Mouse (Mus musculus): ENCODE results near the gene Gapdhs. TPM values are rescaled to one million over a fixed set of nuclear protein-coding genes. Genes with fewer than 3 reads are reported as not detected.
"Not testable (repeated sequence)": the region's sequence is repeated elsewhere in the genome, so short reads cannot be mapped to it uniquely, and the experiment has no call there.

Gapdhs gene
- 0.27 and 0.88 TPM in 2 replicates for polyA plus RNA-seq (2014; fragmentation: Nextera tagmentation; extraction: Ambion mirVana)

DNA sequence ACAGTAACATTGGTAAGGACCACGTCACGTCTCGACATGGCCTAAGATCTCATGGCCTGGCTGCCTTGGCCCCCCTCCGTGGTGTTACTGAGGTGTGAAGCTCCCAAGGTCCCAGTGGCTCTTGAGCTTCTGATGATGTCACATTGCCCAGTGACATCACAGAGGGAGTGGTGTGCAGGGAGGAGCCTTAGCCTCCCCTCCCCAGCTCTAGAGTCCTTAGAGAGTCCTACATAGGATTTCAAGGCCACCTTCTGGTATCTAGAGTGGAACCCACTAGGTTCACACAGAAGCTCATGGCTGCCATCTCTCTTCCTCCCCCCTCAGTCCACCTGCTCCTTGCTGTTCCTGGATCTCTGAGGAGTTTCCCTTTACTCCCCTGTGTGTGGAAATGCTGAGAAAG lies at the start of gene Gapdhs:
Gapdhs (minus strand) TSS at position 65 of the 400 bp plus-strand sequence.
- H3K36me3 ChIP-seq (ENCODE audit: control insufficient read depth, insufficient read depth, low read length); H3K9ac ChIP-seq (ENCODE audit: low read length); DNase-seq (ENCODE audit: low spot score); ATAC-seq (ENCODE audit: insufficient read depth, low FRiP score, low TSS enrichment); H3K27ac ChIP-seq (ENCODE audit: low read depth, low read length); H3K9me3 ChIP-seq (ENCODE audit: control insufficient read depth, low read length); H3K27me3 ChIP-seq (ENCODE audit: control insufficient read depth, insufficient read depth, low read length); H3K4me2 ChIP-seq (ENCODE audit: low read depth); H3K4me3 ChIP-seq (ENCODE audit: low read depth, low read length); H3K4me1 ChIP-seq (ENCODE audit: control insufficient read depth, insufficient read depth, low read length): not testable (repeated sequence)
- WGBS: 71% methylated on average over 1 of the region's 4 CpGs

DNA sequence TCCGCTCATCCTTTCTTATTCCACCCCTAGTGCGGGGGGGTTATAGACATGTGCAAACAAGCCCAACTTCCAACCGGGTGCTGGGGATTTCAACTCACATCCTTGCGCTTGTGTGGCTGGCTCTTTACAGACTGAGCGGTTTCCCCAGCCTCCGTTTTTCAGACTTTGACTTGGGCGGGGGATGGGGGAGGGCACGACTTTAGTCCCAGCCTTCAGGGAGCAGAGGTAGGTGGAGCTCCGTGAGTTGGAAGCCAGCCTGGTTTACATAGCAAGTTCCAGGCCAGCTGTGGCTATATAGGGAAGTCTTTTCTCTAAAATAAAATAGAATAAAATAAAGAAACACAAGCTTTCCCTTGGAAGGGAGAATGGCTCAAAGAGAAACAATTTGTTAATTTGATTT lies 48.4 kb upstream of the Gapdhs start:
- Histone ChIP-seq H3K27me3 (ENCODE audit: control insufficient read depth, insufficient read depth, low read length) (no peaks in the 10 kb centered on the region), H3K9me3 (ENCODE audit: control insufficient read depth, low read length) (no peaks in the 10 kb centered on the region), H3K4me2 (ENCODE audit: low read depth) (no peak overlapping the region), H3K36me3 (ENCODE audit: control insufficient read depth, insufficient read depth, low read length) (no peaks in the 10 kb centered on the region), H3K4me1 (ENCODE audit: control insufficient read depth, insufficient read depth, low read length) (no peaks in the 10 kb centered on the region), H3K4me3 (ENCODE audit: low read depth, low read length) (no peak overlapping the region), H3K9ac (ENCODE audit: low read length) (no peak overlapping the region), H3K27ac (ENCODE audit: low read depth, low read length) (no peak overlapping the region)
- no peak for DNase-seq (ENCODE audit: low spot score)
- no peak for ATAC-seq (ENCODE audit: insufficient read depth, low FRiP score, low TSS enrichment)
- WGBS: 25% methylated on average over 9 of the region's 9 CpGs

DNA sequence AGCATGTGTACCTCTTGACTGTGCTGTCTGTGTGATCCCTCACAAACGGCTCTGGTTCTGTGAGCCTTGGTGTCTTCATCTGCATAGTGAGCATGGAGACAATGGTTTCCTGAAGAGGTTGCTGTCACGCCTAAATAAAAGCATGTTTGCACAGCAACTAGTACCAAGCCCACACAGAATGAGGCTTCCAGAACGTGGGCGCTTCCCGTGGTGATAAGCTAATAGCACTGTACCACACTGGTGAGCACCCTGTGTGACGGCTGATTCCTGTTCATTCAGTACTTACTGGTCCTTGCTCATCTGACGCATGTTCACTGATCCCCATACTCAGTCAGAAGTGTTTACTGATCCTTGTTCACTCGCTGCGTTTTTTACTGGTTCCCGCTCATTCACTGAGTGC lies 46.7 kb upstream of the Gapdhs start:
- no peak overlapping the region for H3K4me3 ChIP-seq (ENCODE audit: low read depth, low read length)
- H3K9ac ChIP-seq (ENCODE audit: low read length): no peak overlapping the region
- ATAC-seq (ENCODE audit: insufficient read depth, low FRiP score, low TSS enrichment) (no peak), DNase-seq (ENCODE audit: low spot score) (no peak)
- no peak overlapping the region for H3K4me2 ChIP-seq (ENCODE audit: low read depth)
- no peaks in the 10 kb centered on the region for H3K27me3 ChIP-seq (ENCODE audit: control insufficient read depth, insufficient read depth, low read length)
- H3K4me1 ChIP-seq (ENCODE audit: control insufficient read depth, insufficient read depth, low read length): no peaks in the 10 kb centered on the region
- H3K27ac ChIP-seq (ENCODE audit: low read depth, low read length): no peak overlapping the region
- WGBS: 87% methylated on average over 10 of the region's 10 CpGs
- no peaks in the 10 kb centered on the region for H3K36me3 ChIP-seq (ENCODE audit: control insufficient read depth, insufficient read depth, low read length)
- no peaks in the 10 kb centered on the region for H3K9me3 ChIP-seq (ENCODE audit: control insufficient read depth, low read length)

DNA sequence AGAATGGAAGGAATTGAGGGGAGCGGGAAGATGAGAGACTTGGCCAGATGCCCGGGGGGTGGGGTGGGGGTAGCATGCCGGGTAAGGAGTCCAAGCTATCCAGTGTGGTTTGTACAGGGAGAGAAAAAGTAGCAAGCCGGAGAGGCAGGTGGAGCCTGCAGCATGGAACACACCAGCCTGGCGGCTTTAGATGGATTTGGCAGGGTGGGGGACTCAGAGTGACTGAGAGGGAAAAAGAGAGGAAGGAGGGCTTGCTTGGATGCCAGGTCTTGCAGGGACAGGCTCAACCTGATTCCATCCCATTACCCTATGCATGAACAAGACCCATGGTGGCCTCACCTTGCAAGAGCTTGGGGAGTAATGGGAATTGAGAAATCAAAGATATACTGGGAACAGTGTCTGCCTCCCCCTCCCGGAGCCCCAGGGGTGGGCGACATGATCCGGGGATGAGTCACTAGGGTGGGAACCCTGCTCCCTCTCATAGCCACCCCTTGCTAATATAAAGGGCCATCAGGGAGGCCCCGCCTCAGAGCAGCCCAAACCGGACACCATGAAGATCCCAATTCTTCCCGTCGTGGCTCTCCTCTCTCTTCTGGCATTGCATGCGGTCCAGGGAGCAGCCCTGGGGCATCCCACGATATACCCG lies 44.0 kb upstream of the Gapdhs start, which contains the start of gene Krtdap:
Krtdap (plus strand) TSS at position 520 of the 646 bp plus-strand sequence.
- Histone ChIP-seq H3K27me3 (ENCODE audit: control insufficient read depth, insufficient read depth, low read length) (no peaks in the 10 kb centered on the region), H3K4me3 (ENCODE audit: low read depth, low read length) (no peak within 1 kb of the TSS), H3K4me2 (ENCODE audit: low read depth) (no peak within 1 kb of the TSS), H3K36me3 (ENCODE audit: control insufficient read depth, insufficient read depth, low read length) (no peaks in the 10 kb centered on the region), H3K9ac (ENCODE audit: low read length) (no peak within 1 kb of the TSS), H3K27ac (ENCODE audit: low read depth, low read length) (no peak within 1 kb of the TSS), H3K9me3 (ENCODE audit: control insufficient read depth, low read length) (no peaks in the 10 kb centered on the region), H3K4me1 (ENCODE audit: control insufficient read depth, insufficient read depth, low read length) (no peaks in the 10 kb centered on the region)
- DNase-seq (ENCODE audit: low spot score) (no peak), ATAC-seq (ENCODE audit: insufficient read depth, low FRiP score, low TSS enrichment) (no peak)
- 53% methylated on average over 15 of the region's 15 CpGs for WGBS

DNA sequence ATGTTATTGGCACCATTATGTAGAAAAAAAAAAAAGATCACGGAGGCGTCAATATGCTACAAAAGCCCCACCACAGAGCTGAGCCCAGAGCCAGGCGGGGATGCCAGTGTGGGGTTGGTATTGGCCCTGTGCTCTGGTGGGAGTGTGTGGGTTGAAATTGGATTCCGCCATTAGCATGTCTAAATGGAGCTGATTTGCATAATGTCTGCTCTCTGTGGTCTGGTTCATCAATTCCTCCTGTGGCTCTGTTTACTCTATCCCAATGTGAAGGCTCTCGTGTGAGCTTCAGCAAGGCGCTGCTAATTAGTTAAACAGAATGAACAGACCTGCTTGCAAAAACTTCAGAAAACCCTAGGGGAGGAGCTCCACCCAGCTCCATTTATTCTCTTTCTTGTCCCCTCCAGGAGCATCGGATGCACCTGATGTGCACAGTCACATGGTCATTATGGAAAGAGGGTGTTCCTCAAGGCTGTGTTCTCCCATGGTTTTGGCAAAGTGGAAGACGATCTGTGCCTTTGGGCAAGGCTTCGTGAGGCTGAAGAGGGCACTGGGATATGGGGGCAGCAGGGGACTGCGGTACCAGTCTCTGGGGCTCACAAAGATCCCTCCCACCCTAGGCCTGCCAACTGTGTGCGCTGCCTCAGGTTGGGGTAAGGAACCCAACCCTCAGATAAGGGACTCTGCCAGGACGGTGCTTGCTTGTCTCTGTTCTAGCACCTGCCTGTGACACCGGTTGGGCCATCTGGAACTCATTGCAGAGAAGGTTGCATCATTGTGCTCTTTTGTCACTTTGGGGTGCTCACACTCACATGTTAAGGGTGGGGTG lies 42.5 kb upstream of the Gapdhs start:
- H3K27ac ChIP-seq (ENCODE audit: low read depth, low read length): no peak overlapping the region
- H3K4me2 ChIP-seq (ENCODE audit: low read depth): no peak overlapping the region
- no peaks in the 10 kb centered on the region for H3K27me3 ChIP-seq (ENCODE audit: control insufficient read depth, insufficient read depth, low read length)
- ATAC-seq (ENCODE audit: insufficient read depth, low FRiP score, low TSS enrichment) (no peak), DNase-seq (ENCODE audit: low spot score) (no peak)
- H3K9ac ChIP-seq (ENCODE audit: low read length): no peak overlapping the region
- H3K36me3 ChIP-seq (ENCODE audit: control insufficient read depth, insufficient read depth, low read length): no peaks in the 10 kb centered on the region
- H3K9me3 ChIP-seq (ENCODE audit: control insufficient read depth, low read length): no peaks in the 10 kb centered on the region
- H3K4me3 ChIP-seq (ENCODE audit: low read depth, low read length): no peak overlapping the region
- no peaks in the 10 kb centered on the region for H3K4me1 ChIP-seq (ENCODE audit: control insufficient read depth, insufficient read depth, low read length)
- WGBS: 65% methylated on average over 13 of the region's 13 CpGs

DNA sequence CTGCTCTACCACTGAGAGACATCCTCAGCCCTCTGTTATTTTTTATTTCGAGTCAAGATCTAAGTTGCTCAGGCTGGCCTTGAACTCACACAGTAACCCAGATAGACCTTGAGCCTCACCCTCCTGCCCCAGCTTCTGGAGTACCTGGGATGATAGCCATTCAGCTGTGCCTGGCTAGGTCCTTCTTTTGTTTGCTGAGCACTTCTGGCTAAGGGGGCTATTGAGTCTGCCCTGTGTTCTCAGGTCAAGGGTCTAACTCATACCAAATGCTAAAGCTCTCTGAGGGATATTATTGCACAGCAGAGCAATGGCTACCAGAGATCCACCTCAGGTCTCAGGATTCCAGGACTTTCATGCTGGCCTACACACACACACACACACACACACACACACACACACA lies 41.7 kb upstream of the Gapdhs start:
- Histone ChIP-seq H3K9ac (ENCODE audit: low read length) (no peak overlapping the region), H3K27me3 (ENCODE audit: control insufficient read depth, insufficient read depth, low read length) (no peaks in the 10 kb centered on the region), H3K36me3 (ENCODE audit: control insufficient read depth, insufficient read depth, low read length) (no peaks in the 10 kb centered on the region), H3K4me1 (ENCODE audit: control insufficient read depth, insufficient read depth, low read length) (no peaks in the 10 kb centered on the region), H3K4me2 (ENCODE audit: low read depth) (no peak overlapping the region), H3K9me3 (ENCODE audit: control insufficient read depth, low read length) (no peaks in the 10 kb centered on the region), H3K4me3 (ENCODE audit: low read depth, low read length) (no peak overlapping the region), H3K27ac (ENCODE audit: low read depth, low read length) (no peak overlapping the region)
- DNase-seq (ENCODE audit: low spot score): no peak
- ATAC-seq (ENCODE audit: insufficient read depth, low FRiP score, low TSS enrichment): no peak
- WGBS: 56% methylated on average over 1 of the region's 1 CpGs

DNA sequence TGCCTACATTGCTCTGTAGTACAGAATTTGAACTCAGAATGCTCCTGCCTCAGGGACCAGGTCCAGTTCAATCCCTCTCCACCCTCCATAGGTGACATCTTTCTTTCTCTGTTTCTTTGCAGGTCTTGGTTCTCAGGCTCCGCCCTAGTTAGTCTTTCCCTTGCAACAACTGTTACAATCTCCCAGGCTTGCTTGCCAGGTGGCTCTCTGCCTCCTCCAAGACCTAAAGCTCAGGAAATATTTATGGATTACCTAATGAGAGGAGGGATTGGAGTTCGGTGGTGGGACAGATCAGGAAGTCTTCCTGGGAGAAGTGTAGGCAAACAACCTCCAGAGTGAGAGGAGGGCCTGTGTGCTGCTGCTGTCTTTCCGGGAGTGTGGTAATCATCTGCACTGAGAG lies 39.2 kb upstream of the Gapdhs start:
- H3K4me1 ChIP-seq (ENCODE audit: control insufficient read depth, insufficient read depth, low read length): no peaks in the 10 kb centered on the region
- ATAC-seq (ENCODE audit: insufficient read depth, low FRiP score, low TSS enrichment) (no peak), DNase-seq (ENCODE audit: low spot score) (no peak)
- no peaks in the 10 kb centered on the region for H3K36me3 ChIP-seq (ENCODE audit: control insufficient read depth, insufficient read depth, low read length)
- no peak overlapping the region for H3K4me2 ChIP-seq (ENCODE audit: low read depth)
- no peak overlapping the region for H3K27ac ChIP-seq (ENCODE audit: low read depth, low read length)
- H3K27me3 ChIP-seq (ENCODE audit: control insufficient read depth, insufficient read depth, low read length): no peaks in the 10 kb centered on the region
- WGBS: 77% methylated on average over 3 of the region's 3 CpGs
- no peaks in the 10 kb centered on the region for H3K9me3 ChIP-seq (ENCODE audit: control insufficient read depth, low read length)
- H3K9ac ChIP-seq (ENCODE audit: low read length): no peak overlapping the region
- H3K4me3 ChIP-seq (ENCODE audit: low read depth, low read length): no peak overlapping the region

DNA sequence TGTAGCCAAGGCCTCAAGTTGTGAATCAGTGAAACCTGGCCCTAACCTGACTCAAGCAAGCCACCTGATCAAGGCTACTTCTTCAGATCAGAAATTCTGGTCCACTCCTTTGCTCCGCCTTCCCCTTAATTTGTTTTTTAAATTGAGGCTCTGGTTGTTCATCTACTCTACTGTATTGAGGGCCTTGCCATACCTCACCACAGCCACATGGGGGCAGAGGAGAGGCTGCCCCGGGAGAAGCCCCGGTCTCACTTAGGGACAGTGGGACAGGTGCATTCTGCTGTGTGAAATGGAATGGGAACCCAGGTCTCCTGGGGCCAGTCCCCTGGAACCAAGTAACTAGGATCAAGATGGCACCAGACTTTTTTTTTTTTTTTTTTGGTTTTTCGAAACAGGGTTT lies 38.3 kb upstream of the Gapdhs start:
- no peaks in the 10 kb centered on the region for H3K9me3 ChIP-seq (ENCODE audit: control insufficient read depth, low read length)
- WGBS: 67% methylated on average over 4 of the region's 4 CpGs
- H3K27me3 ChIP-seq (ENCODE audit: control insufficient read depth, insufficient read depth, low read length): no peaks in the 10 kb centered on the region
- H3K4me2 ChIP-seq (ENCODE audit: low read depth): no peak overlapping the region
- H3K27ac ChIP-seq (ENCODE audit: low read depth, low read length): no peak overlapping the region
- ATAC-seq (ENCODE audit: insufficient read depth, low FRiP score, low TSS enrichment): no peak
- no peak overlapping the region for H3K9ac ChIP-seq (ENCODE audit: low read length)
- H3K36me3 ChIP-seq (ENCODE audit: control insufficient read depth, insufficient read depth, low read length): no peaks in the 10 kb centered on the region
- no peak for DNase-seq (ENCODE audit: low spot score)
- H3K4me1 ChIP-seq (ENCODE audit: control insufficient read depth, insufficient read depth, low read length): no peaks in the 10 kb centered on the region
- H3K4me3 ChIP-seq (ENCODE audit: low read depth, low read length): no peak overlapping the region

DNA sequence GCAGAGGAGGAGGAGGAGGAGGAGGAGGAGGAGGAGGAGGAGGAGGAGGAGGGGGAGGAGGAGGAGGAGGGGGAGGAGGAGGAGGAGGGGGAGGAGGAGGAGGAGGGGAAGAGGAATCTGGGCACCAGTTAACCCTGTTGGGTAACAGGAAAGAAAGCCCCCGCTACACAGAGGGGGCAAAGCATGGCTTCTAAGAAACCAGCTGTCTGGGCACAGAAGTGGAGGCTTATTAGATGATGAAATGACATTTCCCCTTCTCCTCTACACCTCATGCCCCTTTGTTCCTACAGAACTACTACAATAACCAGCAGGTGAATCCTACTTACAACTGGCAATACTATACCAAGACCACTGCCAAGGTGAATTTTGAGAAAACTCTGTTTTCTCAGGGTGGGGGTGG lies 34.4 kb upstream of the Gapdhs start:
- Histone ChIP-seq H3K4me2 (ENCODE audit: low read depth) (no peak overlapping the region), H3K9me3 (ENCODE audit: control insufficient read depth, low read length) (no peaks in the 10 kb centered on the region), H3K36me3 (ENCODE audit: control insufficient read depth, insufficient read depth, low read length) (no peaks in the 10 kb centered on the region), H3K4me3 (ENCODE audit: low read depth, low read length) (no peak overlapping the region), H3K9ac (ENCODE audit: low read length) (no peak overlapping the region), H3K27me3 (ENCODE audit: control insufficient read depth, insufficient read depth, low read length) (no peaks in the 10 kb centered on the region), H3K27ac (ENCODE audit: low read depth, low read length) (no peak overlapping the region), H3K4me1 (ENCODE audit: control insufficient read depth, insufficient read depth, low read length) (no peaks in the 10 kb centered on the region)
- 82% methylated on average over 1 of the region's 1 CpGs for WGBS
- no peak for ATAC-seq (ENCODE audit: insufficient read depth, low FRiP score, low TSS enrichment)
- no peak for DNase-seq (ENCODE audit: low spot score)
